Mouse (Mus musculus) left cerebral cortex, postnatal 25 days (tissue): ENCODE results near the gene Dpp6. TPM values are rescaled to one million over a fixed set of nuclear protein-coding genes. Genes with fewer than 3 reads are reported as not detected.

Experiments used
- DNase-seq, 2 experiments: peaks; one replicate each; pipeline ENCODE4 v3.0.0; 2022; ENCODE audit warnings: low spot score in 2 of 2, mixed read lengths in 1 of 2
- intact Hi-C: fragments of 180-260 bp; cut with DNase I; formaldehyde crosslinking; loops from one replicate; pipeline ENCODE4 v1.15.1; 2025
- total RNA-seq, 2 experiments: library from RNA; stranded (reverse); gene quantifications; 2 replicates each; pipeline ENCODE4 v1.2.3; 2021

Dpp6 gene
- total RNA-seq, 2 experiments from 2014 or later: 183 to 184 TPM

- DNase-seq: no peak
- intact Hi-C loops: loop anchor here (10.0 kb wide), 1 partner anchor 416 kb away; no protein-coding TSS in a partner anchor
Measured at GRCm38 (mm10) chr5:27679151-27679550, 862.1 kb downstream of the Dpp6 start.

GRCm38 (mm10) chr5:27680476-27680875, 863.5 kb downstream of the Dpp6 start:
- DNase-seq: peak; percentile 31 to 39
- intact Hi-C loops: no loop called here

- no peak for DNase-seq
- intact Hi-C loops: no loop called here
Measured at GRCm38 (mm10) chr5:27685162-27685561, 868.2 kb downstream of the Dpp6 start.

- intact Hi-C loops: no loop called here
- no peak for DNase-seq
Measured at GRCm38 (mm10) chr5:27685923-27686322, 868.9 kb downstream of the Dpp6 start.

- intact Hi-C loops: no loop called here
- no peak for DNase-seq
Measured at GRCm38 (mm10) chr5:27687311-27687710, 870.3 kb downstream of the Dpp6 start.

GRCm38 (mm10) chr5:27702482-27702881, 885.5 kb downstream of the Dpp6 start:
- DNase-seq: no peak
- intact Hi-C loops: no loop called here

- no peak for DNase-seq
- intact Hi-C loops: no loop called here
Measured at GRCm38 (mm10) chr5:27705020-27705419, 888.0 kb downstream of the Dpp6 start.

GRCm38 (mm10) chr5:27706551-27706950, 889.5 kb downstream of the Dpp6 start:
- intact Hi-C loops: no loop called here
- no peak for DNase-seq

GRCm38 (mm10) chr5:27707283-27707682, 890.3 kb downstream of the Dpp6 start:
- intact Hi-C loops: no loop called here
- no peak for DNase-seq

GRCm38 (mm10) chr5:27708209-27708608, 891.2 kb downstream of the Dpp6 start:
- intact Hi-C loops: no loop called here
- no peak for DNase-seq

- DNase-seq: no peak
- intact Hi-C loops: no loop called here
Measured at GRCm38 (mm10) chr5:27711461-27712192, 894.6 kb downstream of the Dpp6 start.

GRCm38 (mm10) chr5:27714356-27714755, 897.4 kb downstream of the Dpp6 start:
- intact Hi-C loops: no loop called here
- no peak for DNase-seq

GRCm38 (mm10) chr5:27716026-27716425, 899.0 kb downstream of the Dpp6 start:
- intact Hi-C loops: no loop called here
- DNase-seq: no peak

GRCm38 (mm10) chr5:27717301-27717700, 900.3 kb downstream of the Dpp6 start:
- DNase-seq: peak; percentile 42 to 84
- intact Hi-C loops: no loop called here

- intact Hi-C loops: no loop called here
- DNase-seq: no peak
Measured at GRCm38 (mm10) chr5:27719311-27719710, 902.3 kb downstream of the Dpp6 start.

- intact Hi-C loops: no loop called here
- DNase-seq: no peak
Measured at GRCm38 (mm10) chr5:27724460-27724859, 907.5 kb downstream of the Dpp6 start.

- peak in 1 of 2 experiments; percentile 80 for DNase-seq
- intact Hi-C loops: no loop called here
Measured at GRCm38 (mm10) chr5:27730666-27731065, 913.7 kb downstream of the Dpp6 start.

- no peak for DNase-seq
- intact Hi-C loops: no loop called here
Measured at GRCm38 (mm10) chr5:27731392-27731791, 914.4 kb downstream of the Dpp6 start.

- DNase-seq: peak; percentile 62 to 82
- intact Hi-C loops: no loop called here
Measured at GRCm38 (mm10) chr5:27732288-27732868, 915.4 kb downstream of the Dpp6 start.

GRCm38 (mm10) chr5:27737168-27737567, 920.2 kb downstream of the Dpp6 start:
- DNase-seq: peak; percentile 34 to 39
- intact Hi-C loops: no loop called here

- no peak for DNase-seq
- intact Hi-C loops: no loop called here
Measured at GRCm38 (mm10) chr5:27739216-27739615, 922.2 kb downstream of the Dpp6 start.
